Mouse (Mus musculus) embryo, embryonic 10.5 days (tissue): ENCODE results near the gene Gm48552.

Source experiments
- DNase-seq: peaks from one replicate; pipeline ENCODE4 v3.0.0-alpha.2; 2015; ENCODE audit warnings: low spot score

Gm48552 gene

GRCm38 (mm10) chr10:81387716-81388115 lies 1.1 kb upstream of the Gm48552 start:
- no peak for DNase-seq

GRCm38 (mm10) chr10:81389373-81389772 lies 568 bp downstream of the Gm48552 start:
- no peak for DNase-seq

- DNase-seq: peak; percentile 74
Measured at GRCm38 (mm10) chr10:81389801-81390677, 1.2 kb downstream of the Gm48552 start.

- DNase-seq: no peak
Measured at GRCm38 (mm10) chr10:81390678-81390965, 1.8 kb downstream of the Gm48552 start.

- DNase-seq: no peak
Measured at GRCm38 (mm10) chr10:81392270-81392669, 3.5 kb downstream of the Gm48552 start.

- no peak for DNase-seq
Measured at GRCm38 (mm10) chr10:81392781-81393185, 4.0 kb downstream of the Gm48552 start, which contains the start of gene Smim24. Gene Smim24, plus strand, starts transcription at chr10:81393051.

- DNase-seq: peak; percentile 68
Measured at GRCm38 (mm10) chr10:81393456-81394063, 4.8 kb downstream of the Gm48552 start.

- DNase-seq: peak; percentile 88
Measured at GRCm38 (mm10) chr10:81395127-81395526, 6.3 kb downstream of the Gm48552 start.

- no peak for DNase-seq
Measured at GRCm38 (mm10) chr10:81395865-81396264, 7.1 kb downstream of the Gm48552 start.

- DNase-seq: no peak
Measured at GRCm38 (mm10) chr10:81396749-81397148, 7.9 kb downstream of the Gm48552 start.

GRCm38 (mm10) chr10:81399296-81399695 lies 10.5 kb downstream of the Gm48552 start:
- no peak for DNase-seq

GRCm38 (mm10) chr10:81399798-81400308 lies 11.0 kb downstream of the Gm48552 start:
- DNase-seq: no peak

- no peak for DNase-seq
Measured at GRCm38 (mm10) chr10:81400371-81401204, 11.8 kb downstream of the Gm48552 start.

GRCm38 (mm10) chr10:81401205-81401520 lies 12.4 kb downstream of the Gm48552 start:
- DNase-seq: peak; percentile 67

- peak; percentile 86 for DNase-seq
Measured at GRCm38 (mm10) chr10:81401521-81402226, 12.9 kb downstream of the Gm48552 start.

GRCm38 (mm10) chr10:81402227-81402765 lies 13.5 kb downstream of the Gm48552 start:
- no peak for DNase-seq

- no peak for DNase-seq
Measured at GRCm38 (mm10) chr10:81403511-81403910, 14.7 kb downstream of the Gm48552 start.

- no peak for DNase-seq
Measured at GRCm38 (mm10) chr10:81404082-81404481, 15.3 kb downstream of the Gm48552 start.

GRCm38 (mm10) chr10:81404720-81405119 lies 15.9 kb downstream of the Gm48552 start:
- no peak for DNase-seq

- DNase-seq: no peak
Measured at GRCm38 (mm10) chr10:81405588-81406201, 16.9 kb downstream of the Gm48552 start.
